Mouse (Mus musculus): ENCODE results near the gene Prps1.
A peak's percentile ranks its signal among the peaks of the same experiment; 100 is the strongest.

DNA sequence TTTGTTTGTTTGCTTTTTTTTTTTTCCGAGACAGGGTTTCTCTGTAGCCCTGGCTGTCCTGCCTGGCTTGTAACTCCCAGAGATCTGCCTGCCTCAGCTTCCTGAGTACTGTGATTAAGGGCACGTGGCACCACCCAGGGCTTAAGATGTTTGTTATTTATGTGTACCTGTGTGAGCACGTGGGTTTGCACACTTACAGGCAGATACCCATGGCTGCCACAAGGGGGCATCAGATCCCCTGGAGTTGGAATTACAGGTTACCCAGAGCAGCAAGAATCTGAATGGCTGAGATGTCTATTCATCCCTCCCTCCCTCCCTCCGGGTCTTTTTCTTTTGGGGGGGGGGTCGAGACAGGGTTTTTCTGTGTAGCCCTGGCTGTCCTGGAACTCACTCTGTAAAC lies 22.8 kb downstream of the Prps1 start:
- TF ChIP-seq CTCF (IDR thresholded peaks at IDR 0.05; ENCODE audit: low read depth) (peak; percentile 55), EP300 (IDR thresholded peaks at IDR 0.05; ENCODE audit: low read depth) (no peak)
